ENCODE assay signal across 7 mouse cellular contexts in genomic region chr8:70593173-70593572, GRCm38 (mm10). TPM values are rescaled to one million over a fixed set of nuclear protein-coding genes. Genes with fewer than 3 reads are reported as not detected.
DNase-seq lines count a peak whose midpoint lies in the region; ATAC-seq and TF ChIP-seq lines count a peak whose summit lies in the region.

No protein-coding gene starts in this region.

- peak; percentile 18 for DNase-seq in NIH3T3 (ENCODE audit: low read depth)
- peak; percentile 76 for DNase-seq in adrenal gland, postnatal 14 days
- DNase-seq in hindbrain, postnatal 0 days (ENCODE audit: low spot score), result no peak
- peak; percentile 69 for DNase-seq in testis, postnatal 10 days (ENCODE audit: low spot score)
- DNase-seq in B cell, adult 2 months, result no peak
- DNase-seq in spleen, adult 18-20 months, result no peak

- no peaks in the 10 kb centered on the region for H3K27me3 ChIP-seq in hindbrain, postnatal 0 days (ENCODE audit: insufficient read depth, low read length)
- no peaks in the 10 kb centered on the region for H3K27me3 ChIP-seq in lung, embryonic 15.5 days

- no peak for ATAC-seq in hindbrain, postnatal 0 days
- ATAC-seq in lung, embryonic 15.5 days (ENCODE audit: borderline replicate concordance, extremely low read depth, low FRiP score, low TSS enrichment), result no peak

- H3K4me1 ChIP-seq in hindbrain, postnatal 0 days (ENCODE audit: insufficient read depth, low read length), result peaks cover 10% of the 10 kb centered on the region; the same call in 1 of the 2 replicates
- H3K4me1 ChIP-seq in lung, embryonic 15.5 days, result peaks cover 45% of the 10 kb centered on the region

- H3K9ac ChIP-seq in hindbrain, postnatal 0 days (replicated peaks; ENCODE audit: low read length), result no peak overlapping the region
- no peak overlapping the region for H3K9ac ChIP-seq in lung, embryonic 15.5 days

- no peak for TF ChIP-seq CTCF in hindbrain, postnatal 0 days (IDR thresholded peaks at IDR 0.05; ENCODE audit: low read depth)

- H3K4me2 ChIP-seq in hindbrain, postnatal 0 days (ENCODE audit: low read depth, low read length), result peak overlapping the region; percentile 96
- H3K4me2 ChIP-seq in lung, embryonic 15.5 days, result peak overlapping the region; percentile 96

- WGBS in hindbrain, postnatal 0 days, result 43% methylated on average over 8 of the region's 8 CpGs
- 46% methylated on average over 8 of the region's 8 CpGs for WGBS in lung, embryonic 15.5 days

- H3K4me3 ChIP-seq in hindbrain, postnatal 0 days (ENCODE audit: low read length), result no peak overlapping the region
- peak overlapping the region; percentile 72; the same call in 1 of the 2 replicates for H3K4me3 ChIP-seq in lung, embryonic 15.5 days

- peak overlapping the region; percentile 75; the same call in 1 of the 2 replicates for H3K27ac ChIP-seq in hindbrain, postnatal 0 days
- peak overlapping the region; percentile 85 for H3K27ac ChIP-seq in lung, embryonic 15.5 days

- H3K36me3 ChIP-seq in hindbrain, postnatal 0 days (ENCODE audit: insufficient read depth, low read length), result peaks cover 15% of the 10 kb centered on the region; the same call in 1 of the 2 replicates
- H3K36me3 ChIP-seq in lung, embryonic 15.5 days, result peaks cover 49% of the 10 kb centered on the region

- H3K9me3 ChIP-seq in hindbrain, postnatal 0 days (ENCODE audit: low read length), result no peaks in the 10 kb centered on the region
- no peaks in the 10 kb centered on the region for H3K9me3 ChIP-seq in lung, embryonic 15.5 days

RNA-seq across cellular contexts. Expression of gene Isyna1, which starts 1.0 kb away (rescaled TPM):
- 77.2 and 84.7 TPM in 2 replicates for total RNA-seq in adrenal gland, postnatal 14 days (2021)
- 152 and 207 TPM in 2 replicates for total RNA-seq in hindbrain, postnatal 0 days (2014; rRNA removed)
- polyA plus RNA-seq in hindbrain, postnatal 0 days (2015; fragmentation: Nextera tagmentation; extraction: Ambion mirVana), result 99.3 and 113 TPM in 2 replicates
- polyA plus RNA-seq in lung, embryonic 15.5 days (2015; fragmentation: Nextera tagmentation; extraction: Ambion mirVana), result 134 TPM in 2 replicates

RNA-seq across cellular contexts. Expression of gene Ssbp4, which starts 15.5 kb away (rescaled TPM):
- total RNA-seq in adrenal gland, postnatal 14 days (2021), result 84.4 and 102 TPM in 2 replicates
- 248 and 349 TPM in 2 replicates for total RNA-seq in hindbrain, postnatal 0 days (2014; rRNA removed)
- 188 and 189 TPM in 2 replicates for polyA plus RNA-seq in hindbrain, postnatal 0 days (2015; fragmentation: Nextera tagmentation; extraction: Ambion mirVana)
- polyA plus RNA-seq in lung, embryonic 15.5 days (2015; fragmentation: Nextera tagmentation; extraction: Ambion mirVana), result 111 and 122 TPM in 2 replicates

RNA-seq across cellular contexts. Expression of gene Lrrc25, which starts 22.8 kb away (rescaled TPM):
- total RNA-seq in adrenal gland, postnatal 14 days (2021), result 1.6 and 2.0 TPM in 2 replicates
- total RNA-seq in hindbrain, postnatal 0 days (2014; rRNA removed), result 0.65 and 3.3 TPM in 2 replicates
- polyA plus RNA-seq in hindbrain, postnatal 0 days (2015; fragmentation: Nextera tagmentation; extraction: Ambion mirVana), result 1.3 and 1.5 TPM in 2 replicates
- 1.9 and 2.5 TPM in 2 replicates for polyA plus RNA-seq in lung, embryonic 15.5 days (2015; fragmentation: Nextera tagmentation; extraction: Ambion mirVana)

RNA-seq across cellular contexts. Expression of gene Gdf15, which starts 39.1 kb away (rescaled TPM):
- total RNA-seq in adrenal gland, postnatal 14 days (2021), result 0.79 and 1.0 TPM in 2 replicates
- total RNA-seq in hindbrain, postnatal 0 days (2014; rRNA removed), result 1.7 TPM in 1 of 2 replicates, not detected in the other
- polyA plus RNA-seq in hindbrain, postnatal 0 days (2015; fragmentation: Nextera tagmentation; extraction: Ambion mirVana), result 0.25 and 0.41 TPM in 2 replicates
- polyA plus RNA-seq in lung, embryonic 15.5 days (2015; fragmentation: Nextera tagmentation; extraction: Ambion mirVana), result 0.31 and 0.45 TPM in 2 replicates

RNA-seq across cellular contexts. Expression of gene Ell, which starts 53.9 kb away (rescaled TPM):
- total RNA-seq in adrenal gland, postnatal 14 days (2021), result 22.4 and 22.9 TPM in 2 replicates
- total RNA-seq in hindbrain, postnatal 0 days (2014; rRNA removed), result 15.6 and 16.7 TPM in 2 replicates
- 10.0 and 10.8 TPM in 2 replicates for polyA plus RNA-seq in hindbrain, postnatal 0 days (2015; fragmentation: Nextera tagmentation; extraction: Ambion mirVana)
- polyA plus RNA-seq in lung, embryonic 15.5 days (2015; fragmentation: Nextera tagmentation; extraction: Ambion mirVana), result 17.2 and 17.5 TPM in 2 replicates

Comparison
In these comparisons a context has a peak if more than half of its experiments do, and no peak if none do; other contexts are left out.
1. DNase-seq: peak in NIH3T3 (single experiment), adrenal gland, postnatal 14 days (single experiment) and testis, postnatal 10 days (single experiment); none in hindbrain, postnatal 0 days (single experiment), B cell, adult 2 months (0 of 2) and spleen, adult 18-20 months (0 of 2).